Mouse (Mus musculus) urinary bladder, postnatal 4 days (tissue): ENCODE measurements around the gene Rnf217.

ENCODE experiments used
- DNase-seq, 2 experiments: peaks; one replicate each; pipeline ENCODE4 v3.0.0; 2021 to 2022; ENCODE audit warnings: low spot score in 2 of 2

Gene Rnf217

DNA sequence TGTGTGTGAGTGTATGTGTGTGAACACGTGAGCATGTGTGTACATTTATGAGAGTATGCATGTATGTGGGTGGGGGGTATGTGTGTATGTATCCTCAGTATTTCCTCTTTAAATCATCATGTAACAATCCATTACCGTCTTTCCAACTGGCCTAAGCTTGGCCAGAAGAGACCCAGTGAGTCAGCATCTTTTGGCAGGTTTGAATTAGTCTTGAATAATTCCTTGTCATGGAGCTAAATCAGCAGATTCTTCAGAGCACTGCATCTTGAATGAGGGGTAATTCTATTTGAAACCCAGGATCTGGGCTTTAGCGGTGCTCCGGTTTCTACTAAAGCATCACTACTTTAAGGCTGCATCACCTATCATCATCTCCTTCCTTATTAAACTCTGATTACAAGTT, 55.7 kb downstream of the Rnf217 start:
- DNase-seq, result no peak

DNA sequence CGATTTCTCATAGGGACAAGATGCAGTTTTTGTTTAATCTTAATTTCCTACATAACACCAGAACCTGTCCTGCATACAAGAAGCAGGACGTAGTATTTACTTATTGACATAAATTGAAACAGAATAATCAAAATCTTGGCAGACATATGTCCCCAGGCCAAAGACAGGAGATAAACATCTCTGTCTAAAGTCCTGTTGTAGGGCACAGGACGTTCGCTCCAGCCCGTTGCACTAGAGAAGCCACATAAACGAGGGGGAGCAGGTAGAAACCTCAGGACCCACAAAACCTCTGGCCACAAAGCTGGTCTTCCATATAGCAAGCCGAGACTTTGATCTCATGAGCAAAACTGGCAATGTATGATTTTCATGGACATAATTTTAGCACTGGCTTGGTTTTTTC, 57.1 kb downstream of the Rnf217 start:
- no peak for DNase-seq

GRCm38 (mm10) chr10:31551362-31551761, 57.6 kb downstream of the Rnf217 start:
- DNase-seq, result no peak

GRCm38 (mm10) chr10:31547156-31547555, 61.8 kb downstream of the Rnf217 start:
- no peak for DNase-seq

- no peak for DNase-seq
These were observed 64.6 kb downstream of the Rnf217 start for GRCm38 (mm10) chr10:31544149-31544942.

DNA sequence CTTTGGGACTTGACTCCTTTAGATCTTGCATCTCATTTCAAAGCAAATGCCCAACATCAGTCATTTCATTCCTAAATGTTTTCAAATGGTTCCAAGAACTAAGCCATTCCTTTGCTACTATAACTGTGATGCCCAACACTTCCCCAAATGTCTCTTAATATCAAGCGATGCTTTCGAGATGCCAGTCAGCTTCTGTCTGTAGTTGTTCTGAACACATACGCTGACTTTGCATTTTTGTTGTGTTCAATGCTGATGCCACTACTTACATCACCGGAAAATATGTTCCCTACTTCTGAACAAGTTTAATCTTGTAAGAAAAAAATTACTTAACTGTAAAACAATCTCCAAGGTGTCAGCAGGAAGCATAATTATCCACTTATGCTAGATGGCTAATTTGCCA, 68.5 kb downstream of the Rnf217 start:
- no peak for DNase-seq

DNA sequence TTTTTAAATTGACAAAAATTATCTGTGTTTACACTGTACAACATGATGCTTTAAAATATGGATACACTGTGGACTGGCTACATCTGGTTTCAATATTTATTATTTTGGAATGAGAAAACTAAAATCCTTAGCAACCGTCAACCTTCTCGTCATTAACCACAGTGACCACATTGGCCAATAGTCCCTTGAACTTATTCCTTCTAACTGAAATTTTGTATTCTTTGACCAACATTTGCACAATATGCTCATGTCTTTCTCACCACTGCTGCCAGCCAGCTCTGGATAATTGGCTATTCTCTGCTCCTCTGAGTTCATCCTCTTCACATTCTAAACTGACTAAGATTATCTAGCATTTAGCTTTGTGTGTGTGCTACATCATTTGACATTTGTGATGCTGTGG, 69.6 kb downstream of the Rnf217 start:
- DNase-seq, result no peak

DNA sequence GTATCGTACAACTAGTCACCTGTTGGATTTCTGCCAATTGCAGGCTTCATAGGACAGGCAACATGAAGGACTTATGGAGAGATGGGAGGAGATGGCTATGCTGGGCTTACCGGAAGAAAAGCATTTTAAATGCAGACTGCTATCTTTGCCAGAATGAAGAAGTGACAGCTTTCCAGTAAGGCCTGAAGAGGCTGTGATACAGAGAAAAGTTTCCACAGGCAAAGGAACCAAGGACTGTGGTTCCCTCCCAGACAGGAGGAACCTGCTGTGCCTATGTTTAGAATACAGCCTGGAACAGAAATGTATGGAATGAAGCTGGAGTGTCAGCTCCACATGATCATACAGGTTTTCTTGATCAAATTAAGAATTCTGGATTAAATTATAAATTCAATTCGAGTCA, 70.3 kb downstream of the Rnf217 start:
- no peak for DNase-seq

DNA sequence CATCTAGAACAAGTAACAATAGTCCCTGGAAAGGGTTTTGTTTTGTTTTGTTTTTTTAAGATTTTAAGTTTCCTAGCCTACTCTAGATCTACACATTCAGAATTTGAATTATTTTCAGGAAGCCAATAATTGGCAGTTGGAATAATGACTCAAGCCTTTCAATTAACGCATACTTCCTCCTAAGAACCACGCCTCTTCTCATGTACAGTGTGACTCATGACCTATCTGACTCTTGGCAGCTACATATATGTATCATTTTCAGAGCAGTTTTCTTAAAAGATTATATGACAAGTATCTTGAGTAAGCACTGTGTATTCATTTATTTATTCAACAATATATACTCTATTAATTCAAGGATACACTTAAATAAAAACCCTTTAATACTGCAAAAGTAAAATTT, 70.7 kb downstream of the Rnf217 start:
- DNase-seq, result no peak

DNA sequence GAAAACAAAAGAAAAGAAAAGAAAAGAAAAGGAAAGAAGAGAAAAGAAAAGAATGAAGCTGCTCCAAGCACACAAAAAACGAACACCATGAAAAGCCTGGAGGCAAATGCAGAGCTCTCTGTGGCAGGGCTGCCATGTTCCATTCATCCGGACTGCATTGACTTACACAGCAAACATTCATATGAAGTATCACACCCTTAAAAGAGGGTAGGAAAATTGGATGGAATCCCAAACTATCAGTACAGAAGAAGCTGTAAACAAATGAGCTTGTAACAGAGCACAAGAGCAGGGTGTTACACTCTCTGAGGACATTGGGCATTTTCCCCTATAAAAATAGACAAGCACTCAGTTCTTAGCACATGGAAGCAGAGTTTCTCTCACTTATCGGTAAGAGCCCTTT, 71.8 kb downstream of the Rnf217 start:
- no peak for DNase-seq

- DNase-seq, result no peak
These were observed 73.9 kb downstream of the Rnf217 start for GRCm38 (mm10) chr10:31535046-31535445.

DNA sequence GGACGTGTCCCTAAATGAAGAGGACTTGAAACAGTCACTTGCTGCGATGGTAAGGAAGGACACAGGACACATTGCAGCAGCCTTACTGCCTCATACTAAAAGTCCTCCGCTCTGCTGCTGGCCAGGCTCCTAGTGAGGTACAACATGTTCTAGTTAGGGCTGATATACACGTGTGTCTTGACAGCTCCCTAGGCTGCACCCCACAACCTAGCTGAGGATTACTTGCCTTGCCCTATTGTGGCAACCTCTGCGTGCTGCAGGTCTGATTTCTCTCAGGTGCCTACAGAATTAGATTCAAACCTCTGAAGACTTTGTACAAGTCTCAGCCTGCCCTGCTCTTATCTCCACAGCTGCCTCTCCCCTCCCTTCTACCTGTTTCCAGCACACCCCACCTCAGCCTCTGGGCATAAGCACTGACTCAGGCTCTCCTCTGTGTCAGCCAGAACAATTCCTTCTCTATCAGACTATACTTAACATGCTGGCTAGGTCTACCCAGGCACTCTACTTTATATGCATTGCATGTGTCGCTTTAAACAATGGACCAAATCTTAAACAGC, 75.6 kb downstream of the Rnf217 start:
- DNase-seq, result no peak

DNA sequence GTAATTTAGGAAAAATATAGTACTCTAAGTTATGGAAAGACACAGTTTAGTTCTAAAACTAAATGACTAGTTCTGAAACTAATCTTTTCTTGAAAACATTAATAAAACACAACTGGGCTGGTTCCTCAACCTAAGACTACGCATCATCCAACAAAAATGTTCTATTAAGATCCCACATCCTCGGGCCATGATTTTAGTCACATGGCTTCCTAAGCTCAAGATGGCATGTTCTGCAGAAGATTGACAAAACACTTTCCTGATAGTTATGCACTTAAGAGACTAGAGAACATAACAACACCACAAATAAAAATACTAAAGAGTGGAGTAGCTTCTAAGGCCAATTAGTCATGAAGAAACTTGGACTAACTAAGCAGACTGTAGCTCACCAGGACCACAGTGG, 76.2 kb downstream of the Rnf217 start:
- no peak for DNase-seq

GRCm38 (mm10) chr10:31528297-31528984, 80.5 kb downstream of the Rnf217 start:
- no peak for DNase-seq

DNA sequence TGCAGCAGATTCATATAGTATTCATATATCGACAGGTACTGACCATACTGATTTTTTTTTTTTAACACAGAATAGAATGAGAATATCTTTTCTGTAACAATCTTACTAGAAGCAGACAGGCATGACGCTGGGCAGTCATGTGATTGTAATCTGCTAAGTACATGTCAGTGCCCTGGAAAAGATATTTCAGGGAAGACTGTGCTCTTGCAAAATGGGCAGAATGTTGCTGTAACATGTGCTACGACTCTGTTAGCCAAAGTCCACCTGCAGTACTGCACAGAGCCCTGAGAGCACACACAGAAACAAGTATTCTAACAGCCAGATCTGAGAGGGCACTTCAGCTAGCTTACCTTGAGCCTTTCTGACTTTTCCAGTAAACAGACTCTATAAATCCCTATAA, 83.3 kb downstream of the Rnf217 start:
- no peak for DNase-seq

- DNase-seq, result no peak
These were observed 89.6 kb downstream of the Rnf217 start for GRCm38 (mm10) chr10:31519420-31519819.

DNA sequence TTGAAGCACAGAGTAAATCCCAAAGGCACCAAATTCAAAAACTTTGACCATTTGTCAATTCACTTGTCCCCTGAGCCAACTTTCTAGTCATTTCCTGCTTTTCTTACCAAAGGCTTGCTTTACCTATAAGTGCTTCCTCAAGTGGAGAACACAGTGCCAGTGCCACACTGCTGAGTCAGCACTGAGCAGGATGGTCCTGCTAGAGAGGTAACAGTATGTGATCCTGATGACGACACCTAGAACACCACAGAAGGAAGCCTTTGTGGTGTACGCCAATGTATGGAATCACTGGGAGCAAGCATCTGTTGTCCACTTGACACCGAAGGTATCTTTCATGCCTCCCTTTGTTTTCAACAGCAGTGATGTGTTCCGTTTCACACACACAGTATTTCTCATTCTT, 90.8 kb downstream of the Rnf217 start:
- no peak for DNase-seq

GRCm38 (mm10) chr10:31517192-31517591, 91.8 kb downstream of the Rnf217 start:
- DNase-seq, result no peak

- no peak for DNase-seq
These were observed 93.1 kb downstream of the Rnf217 start for GRCm38 (mm10) chr10:31515897-31516296.

DNA sequence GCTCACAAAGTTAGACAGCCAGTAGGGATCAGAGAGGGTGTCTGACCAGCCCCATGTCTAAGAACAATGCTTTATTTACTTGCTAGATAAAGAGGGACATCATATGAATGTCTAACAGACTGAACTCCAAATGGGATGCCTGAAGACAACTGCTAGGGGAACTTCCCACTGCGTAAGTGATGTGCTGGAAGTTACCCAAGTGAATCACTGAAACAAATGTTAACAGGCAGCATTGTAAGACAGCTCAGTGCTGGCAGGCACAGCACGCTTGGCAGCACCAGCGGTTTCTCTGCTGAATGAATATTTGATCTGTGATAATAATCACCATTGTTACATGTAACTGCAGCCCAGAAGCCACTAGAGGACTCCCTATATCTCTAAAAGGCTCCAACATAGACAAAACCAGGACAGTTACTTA, 104.8 kb downstream of the Rnf217 start:
- DNase-seq, result no peak

- no peak for DNase-seq
These were observed 105.3 kb downstream of the Rnf217 start for GRCm38 (mm10) chr10:31503542-31504133.

DNA sequence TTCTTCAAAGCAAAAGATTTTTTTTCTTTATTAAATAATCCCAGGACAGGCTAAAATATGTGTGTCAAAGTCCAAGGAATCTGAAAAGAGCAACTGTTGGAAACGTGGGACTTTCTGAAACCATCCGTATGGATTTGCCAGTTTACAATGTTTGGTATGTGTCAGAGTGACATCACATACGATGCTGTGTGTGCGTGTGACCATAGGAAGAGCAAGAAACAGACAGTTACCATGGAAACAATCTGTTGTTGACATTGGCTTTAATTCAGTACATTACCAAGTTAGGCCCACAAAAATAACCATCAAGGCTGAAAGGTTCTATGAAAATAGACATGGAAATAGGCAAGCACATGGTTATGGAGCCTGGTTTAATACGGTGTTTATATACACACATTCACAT, 107.3 kb downstream of the Rnf217 start:
- no peak for DNase-seq

DNA sequence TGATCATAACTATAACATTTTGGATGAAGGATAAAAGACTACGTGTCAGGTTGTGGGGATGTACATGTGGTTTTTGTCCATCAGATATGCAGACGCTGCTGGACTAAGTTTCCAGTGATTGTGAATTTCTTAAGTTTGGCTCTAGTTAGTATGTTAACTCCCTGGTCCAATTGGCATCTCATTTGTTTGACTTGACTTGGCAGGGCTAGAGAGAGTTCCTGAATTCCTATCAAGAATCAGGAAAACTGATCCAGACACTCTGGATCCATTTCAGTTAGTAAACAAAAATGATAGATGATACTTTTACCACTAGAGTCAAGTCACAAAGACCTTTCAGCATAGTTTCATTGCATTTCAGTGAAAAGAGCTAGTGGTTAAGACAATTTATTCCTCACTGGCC, 112.1 kb downstream of the Rnf217 start:
- no peak for DNase-seq
